Mouse (Mus musculus) forebrain, postnatal 0 days (tissue): ENCODE results near the gene Nlrc3. TPM values are rescaled to one million over a fixed set of nuclear protein-coding genes. Genes with fewer than 3 reads are reported as not detected.
"Not testable (repeated sequence)": the region's sequence is repeated elsewhere in the genome, so short reads cannot be mapped to it uniquely, and the experiment has no call there.

ENCODE experiments used
- ATAC-seq: fragments of 200-750 bp; cut with Nextera tagmentation; 2 replicates; pipeline ENCODE4 v1.8.0; 2017; ENCODE audit warnings: mild to moderate bottlenecking, moderate library complexity
- DNase-seq: peaks from one replicate; pipeline ENCODE4 v3.0.0-alpha.2; 2015
- H3K27ac ChIP-seq: fragments of 300-500 bp; sonication (generic); 2 replicates; pipeline ENCODE4 v1.5.1; 2014; ENCODE audit warnings: low read depth, mild to moderate bottlenecking, antibody characterized with exemption, low read length, moderate library complexity, mixed read lengths
- H3K27me3 ChIP-seq: fragments of 300-500 bp; sonication (generic); 2 replicates; pipeline ENCODE4 v1.6.1; 2014; ENCODE audit warnings: mild to moderate bottlenecking, low read length, mixed read lengths; ENCODE audit not compliant: insufficient read depth
- H3K36me3 ChIP-seq: fragments of 300-500 bp; sonication (generic); 2 replicates; pipeline ENCODE4 v1.6.1; 2014; ENCODE audit warnings: mild to moderate bottlenecking, moderate library complexity; ENCODE audit not compliant: insufficient read depth
- H3K4me1 ChIP-seq: fragments of 300-500 bp; sonication (generic); 2 replicates; pipeline ENCODE4 v1.6.1; 2014; ENCODE audit warnings: antibody characterized with exemption; ENCODE audit not compliant: insufficient read depth
- H3K4me2 ChIP-seq: fragments of 300-500 bp; sonication (generic); 2 replicates; pipeline ENCODE4 v1.6.1; 2014; ENCODE audit warnings: low read depth, mild to moderate bottlenecking, moderate library complexity
- H3K4me3 ChIP-seq: fragments of 300-500 bp; sonication (generic); 2 replicates; pipeline ENCODE4 v1.5.1; 2014; ENCODE audit warnings: low read depth, low read length, mixed read lengths
- H3K9ac ChIP-seq: fragments of 300-500 bp; sonication (generic); 2 replicates; pipeline ENCODE4 v1.6.1; 2014; ENCODE audit warnings: mild to moderate bottlenecking
- H3K9me3 ChIP-seq: fragments of 300-500 bp; sonication (generic); 2 replicates; pipeline ENCODE4 v1.6.1; 2016; ENCODE audit warnings: low read length
- CTCF ChIP-seq: sonication (generic); IDR thresholded peaks from 2 replicates; pipeline ENCODE4 v1.5.1; 2016; ENCODE audit warnings: antibody characterized with exemption, control low read depth, low read depth
- WGBS: fragments of 180-500 bp; shearing (Covaris S2); extraction: QIAGEN DNeasy Blood & Tissue Kit; methylation state at CpG from one replicate; pipeline ENCODE4 v1.1.7; 2014; 5-methylcytosine and 5-hydroxymethylcytosine counted together
- polyA plus RNA-seq: library from polyadenylated mRNA; unstranded; fragments of >200 nt; fragmentation: Nextera tagmentation; extraction: Ambion mirVana; gene quantifications from 2 replicates; pipeline ENCODE4 v1.2.1, GENCODE M21; 2015
- total RNA-seq: library from RNA; depleted of rRNA; stranded (reverse); fragments of >200 nt; gene quantifications from 2 replicates; pipeline ENCODE4 v1.2.3, GENCODE M21; 2014

Nlrc3 gene
- total and polyA plus RNA-seq, 2 experiments from 2014 or later, result 0.62 to 0.76 TPM

DNA sequence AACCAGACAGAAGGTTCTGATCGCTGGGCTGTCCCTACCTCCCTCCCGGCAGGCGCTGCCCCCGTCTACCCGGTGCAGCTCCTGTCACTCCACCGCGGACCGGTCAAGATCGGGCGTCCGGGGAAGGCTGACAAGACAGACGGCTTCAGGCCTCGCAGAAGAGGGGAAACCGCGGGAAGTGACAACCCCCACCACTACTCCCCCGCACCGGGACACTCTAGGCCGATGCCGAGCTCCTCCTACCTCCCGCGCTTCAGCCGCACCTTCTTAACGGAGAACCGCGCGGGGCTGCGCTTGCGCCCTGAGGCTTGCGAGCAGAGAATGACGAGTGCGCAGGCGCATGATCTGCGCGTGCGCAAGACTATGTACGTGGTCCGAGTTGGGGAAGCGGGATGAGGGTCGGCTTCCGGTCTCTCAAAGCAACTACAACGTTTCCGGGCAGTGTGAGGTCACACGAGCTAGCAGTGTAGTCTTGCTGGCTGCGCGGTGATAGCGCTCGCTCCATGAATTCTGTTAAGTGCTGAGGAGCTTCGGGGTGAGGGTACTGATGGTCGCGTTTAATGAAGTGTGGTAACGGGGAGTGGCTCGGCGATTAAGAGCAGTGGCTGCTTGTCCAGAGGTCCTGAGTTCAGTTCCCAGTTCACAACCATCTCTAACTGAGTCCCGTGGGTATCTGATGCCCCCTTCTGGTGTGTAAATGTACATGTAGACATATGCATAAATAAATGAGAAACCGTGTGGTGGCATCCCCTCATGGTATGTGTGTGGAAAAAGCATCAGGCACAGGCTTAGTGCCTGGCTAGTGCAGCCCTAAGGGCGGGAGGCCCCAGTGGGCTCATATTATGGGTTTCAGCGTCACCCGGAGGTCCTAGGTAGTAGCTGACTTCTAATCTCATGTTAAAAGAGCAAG is 27.3 kb upstream of the Nlrc3 start, which contains the start of gene Slx4:
TSS of gene Slx4 (minus strand) at position 282 of the 910 bp plus-strand sequence.
- peak within 1 kb of the TSS; percentile 94 for H3K4me3 ChIP-seq
- peaks cover 23% of the 10 kb centered on the region for H3K36me3 ChIP-seq
- WGBS, result 5% methylated on average over 58 of the region's 58 CpGs
- peak; percentile 99 for DNase-seq
- no peaks in the 10 kb centered on the region for H3K27me3 ChIP-seq
- H3K4me1 ChIP-seq, result peaks cover 10% of the 10 kb centered on the region
- TF ChIP-seq CTCF, result peak; percentile 61
- peak; percentile 97 for ATAC-seq
- peak within 1 kb of the TSS; percentile 95 for H3K9ac ChIP-seq
- H3K4me2 ChIP-seq, result peak within 1 kb of the TSS; percentile 81
- peak within 1 kb of the TSS; percentile 86 for H3K27ac ChIP-seq
- H3K9me3 ChIP-seq, result no peaks in the 10 kb centered on the region

DNA sequence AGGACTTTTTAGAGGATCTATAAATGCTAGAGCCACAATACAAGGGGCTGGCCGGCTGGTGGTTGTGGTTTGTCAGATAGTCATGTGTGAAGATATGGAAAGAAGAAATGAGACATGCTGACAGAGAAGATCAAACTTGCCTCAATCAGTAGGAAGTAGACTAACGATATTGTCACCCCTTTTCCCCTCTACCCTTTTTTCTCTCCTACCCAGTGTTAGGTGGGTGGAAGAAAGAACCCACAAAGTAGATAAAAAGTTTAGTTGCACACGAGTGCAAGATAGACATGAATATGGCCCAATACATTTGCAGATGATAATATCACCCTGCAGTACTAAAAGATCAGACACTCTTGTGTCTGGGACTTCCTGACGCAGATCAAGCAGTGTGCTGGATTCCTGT is 12.0 kb upstream of the Nlrc3 start:
- 93% methylated on average over 4 of the region's 4 CpGs for WGBS
- ATAC-seq, result no peak
- H3K27me3 ChIP-seq, result no peaks in the 10 kb centered on the region

DNA sequence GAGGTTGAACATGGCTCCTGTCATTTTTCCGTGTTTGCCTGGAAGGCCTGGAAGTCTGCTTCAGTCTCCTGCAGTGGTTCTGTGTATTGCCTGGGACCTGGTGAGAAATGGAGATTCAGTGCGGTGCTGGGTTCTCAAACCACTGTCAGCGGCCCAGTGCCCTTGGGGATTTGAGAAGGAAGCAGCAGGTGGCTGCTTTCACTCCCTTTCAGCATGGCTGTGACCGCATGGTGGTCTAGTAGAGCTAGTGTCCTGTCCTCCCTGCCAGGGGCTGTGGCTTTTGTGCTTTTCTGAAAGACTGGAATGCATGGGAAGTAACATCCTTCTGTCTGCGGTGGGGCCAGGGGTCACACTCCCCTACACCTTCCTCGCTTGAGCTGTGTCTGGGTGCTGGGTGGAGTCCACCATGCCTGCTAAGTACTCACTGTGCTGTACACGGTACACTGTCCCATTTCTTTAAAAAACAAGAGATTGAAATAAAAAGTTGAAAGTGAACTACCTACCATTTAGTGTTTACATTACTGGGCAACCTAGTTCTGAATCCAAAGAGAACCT is 6.8 kb upstream of the Nlrc3 start:
- DNase-seq (no peak), ATAC-seq (no peak)
- Histone ChIP-seq H3K27me3 (no peaks in the 10 kb centered on the region), H3K9me3 (no peaks in the 10 kb centered on the region), H3K4me1 (no peaks in the 10 kb centered on the region), H3K4me3 (no peak overlapping the region), H3K36me3 (peaks cover 99% of the 10 kb centered on the region), H3K27ac (no peak overlapping the region), H3K4me2 (no peak overlapping the region), H3K9ac (no peak overlapping the region)
- no peak for TF ChIP-seq CTCF
- 44% methylated on average over 7 of the region's 7 CpGs for WGBS

More for the DNA sequence above, 12.0 kb upstream of the Nlrc3 start:
- H3K27ac ChIP-seq, result no peak overlapping the region
- H3K4me3 ChIP-seq, result no peak overlapping the region
- H3K36me3 ChIP-seq, result peaks cover 99% of the 10 kb centered on the region
- H3K9ac ChIP-seq, result no peak overlapping the region
- no peak for TF ChIP-seq CTCF
- H3K4me1 ChIP-seq, result no peaks in the 10 kb centered on the region
- DNase-seq, result no peak
- H3K4me2 ChIP-seq, result no peak overlapping the region
- H3K9me3 ChIP-seq, result no peaks in the 10 kb centered on the region

DNA sequence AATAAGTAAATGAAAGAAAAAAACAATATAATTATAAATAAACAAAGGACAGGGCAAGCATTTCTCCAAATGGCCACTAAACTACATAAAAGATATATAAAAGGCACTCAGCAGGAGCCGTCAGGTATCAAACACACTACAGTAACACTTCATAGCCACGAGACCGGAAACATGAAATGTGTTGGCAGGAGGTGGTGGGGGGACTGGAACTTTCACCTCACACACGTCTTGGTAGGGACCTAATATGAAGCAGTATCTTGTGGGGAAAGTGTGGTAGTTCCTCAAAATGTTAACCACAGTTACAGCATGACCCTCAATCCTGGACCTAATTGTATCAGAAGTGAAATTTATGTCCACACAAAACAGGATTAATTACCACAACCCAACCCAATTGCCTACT is 5.7 kb upstream of the Nlrc3 start:
- H3K9me3 ChIP-seq, result no peaks in the 10 kb centered on the region
- H3K27ac ChIP-seq, result no peak overlapping the region
- DNase-seq (no peak), ATAC-seq (no peak)
- H3K4me3 ChIP-seq, result no peak overlapping the region
- no peak for TF ChIP-seq CTCF
- no peak overlapping the region for H3K4me2 ChIP-seq
- H3K36me3 ChIP-seq, result peaks cover 93% of the 10 kb centered on the region
- H3K9ac ChIP-seq, result no peak overlapping the region
- 90% methylated on average over 4 of the region's 4 CpGs for WGBS
- no peaks in the 10 kb centered on the region for H3K4me1 ChIP-seq
- no peaks in the 10 kb centered on the region for H3K27me3 ChIP-seq

DNA sequence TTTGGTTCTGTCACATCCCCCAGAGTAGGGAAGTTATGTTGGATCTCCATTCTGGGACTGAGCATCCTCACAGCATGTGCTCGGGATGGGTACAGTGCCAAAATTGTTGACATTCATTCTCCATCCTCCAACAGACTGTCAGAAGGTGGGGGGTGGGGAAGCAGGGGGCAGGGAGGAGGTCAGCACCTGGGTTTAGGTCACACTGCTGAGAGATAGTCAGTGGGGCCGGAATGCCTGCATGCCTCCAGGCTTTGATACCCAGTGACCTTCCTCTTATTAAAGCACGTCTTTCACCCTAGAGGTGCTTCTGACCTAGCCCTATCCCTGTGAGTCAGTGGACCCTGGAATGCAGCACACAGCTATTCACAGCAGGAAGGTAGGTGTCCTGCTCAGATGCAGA is 280 bp upstream of the Nlrc3 start:
- H3K27me3 ChIP-seq, result no peaks in the 10 kb centered on the region
- TF ChIP-seq CTCF, result no peak
- 58% methylated on average over 3 of the region's 3 CpGs for WGBS
- H3K9me3 ChIP-seq, result no peaks in the 10 kb centered on the region
- no peak overlapping the region for H3K9ac ChIP-seq
- no peaks in the 10 kb centered on the region for H3K4me1 ChIP-seq
- H3K27ac ChIP-seq, result no peak overlapping the region
- ATAC-seq (no peak), DNase-seq (no peak)
- H3K36me3 ChIP-seq, result peaks cover 39% of the 10 kb centered on the region
- no peak overlapping the region for H3K4me3 ChIP-seq
- H3K4me2 ChIP-seq, result no peak overlapping the region

GRCm38 (mm10) chr16:3975658-3976057 is 774 bp downstream of the Nlrc3 start:
- no peak overlapping the region for H3K9ac ChIP-seq
- no peaks in the 10 kb centered on the region for H3K9me3 ChIP-seq
- TF ChIP-seq CTCF, result no peak
- no peak overlapping the region for H3K27ac ChIP-seq
- H3K36me3 ChIP-seq, result peaks cover 29% of the 10 kb centered on the region
- no peaks in the 10 kb centered on the region for H3K27me3 ChIP-seq
- DNase-seq (no peak), ATAC-seq (no peak)
- H3K4me2 ChIP-seq, result no peak overlapping the region
- H3K4me3 ChIP-seq, result no peak overlapping the region
- no peaks in the 10 kb centered on the region for H3K4me1 ChIP-seq
- WGBS, result 84% methylated on average over 7 of the region's 7 CpGs

DNA sequence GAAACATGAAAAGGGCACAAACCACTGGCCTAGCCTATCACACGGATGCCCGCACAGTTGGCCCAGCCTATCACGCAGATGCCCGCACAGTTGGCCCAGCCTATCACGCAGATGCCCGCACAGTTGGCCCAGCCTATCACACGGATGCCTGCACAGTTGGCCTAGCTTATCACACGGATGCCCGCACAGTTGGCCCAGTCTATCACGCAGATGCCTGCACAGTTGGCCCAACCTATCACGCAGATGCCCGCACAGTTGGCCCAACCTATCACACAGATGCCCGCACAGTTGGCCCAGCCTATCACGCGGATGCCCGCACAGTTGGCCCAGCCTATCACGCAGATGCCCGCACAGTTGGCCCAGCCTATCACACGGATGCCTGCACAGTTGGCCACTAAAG is 2.0 kb downstream of the Nlrc3 start:
- H3K9ac ChIP-seq, ATAC-seq, H3K9me3 ChIP-seq, H3K27ac ChIP-seq, H3K4me1 ChIP-seq, H3K4me3 ChIP-seq, H3K4me2 ChIP-seq, H3K27me3 ChIP-seq: not testable (repeated sequence)
- 87% methylated on average over 19 of the region's 19 CpGs for WGBS
- peak; percentile 33 for DNase-seq
- peaks cover 17% of the 10 kb centered on the region for H3K36me3 ChIP-seq
